11 mouse cellular contexts compared by ENCODE assay signal in the genomic region with DNA sequence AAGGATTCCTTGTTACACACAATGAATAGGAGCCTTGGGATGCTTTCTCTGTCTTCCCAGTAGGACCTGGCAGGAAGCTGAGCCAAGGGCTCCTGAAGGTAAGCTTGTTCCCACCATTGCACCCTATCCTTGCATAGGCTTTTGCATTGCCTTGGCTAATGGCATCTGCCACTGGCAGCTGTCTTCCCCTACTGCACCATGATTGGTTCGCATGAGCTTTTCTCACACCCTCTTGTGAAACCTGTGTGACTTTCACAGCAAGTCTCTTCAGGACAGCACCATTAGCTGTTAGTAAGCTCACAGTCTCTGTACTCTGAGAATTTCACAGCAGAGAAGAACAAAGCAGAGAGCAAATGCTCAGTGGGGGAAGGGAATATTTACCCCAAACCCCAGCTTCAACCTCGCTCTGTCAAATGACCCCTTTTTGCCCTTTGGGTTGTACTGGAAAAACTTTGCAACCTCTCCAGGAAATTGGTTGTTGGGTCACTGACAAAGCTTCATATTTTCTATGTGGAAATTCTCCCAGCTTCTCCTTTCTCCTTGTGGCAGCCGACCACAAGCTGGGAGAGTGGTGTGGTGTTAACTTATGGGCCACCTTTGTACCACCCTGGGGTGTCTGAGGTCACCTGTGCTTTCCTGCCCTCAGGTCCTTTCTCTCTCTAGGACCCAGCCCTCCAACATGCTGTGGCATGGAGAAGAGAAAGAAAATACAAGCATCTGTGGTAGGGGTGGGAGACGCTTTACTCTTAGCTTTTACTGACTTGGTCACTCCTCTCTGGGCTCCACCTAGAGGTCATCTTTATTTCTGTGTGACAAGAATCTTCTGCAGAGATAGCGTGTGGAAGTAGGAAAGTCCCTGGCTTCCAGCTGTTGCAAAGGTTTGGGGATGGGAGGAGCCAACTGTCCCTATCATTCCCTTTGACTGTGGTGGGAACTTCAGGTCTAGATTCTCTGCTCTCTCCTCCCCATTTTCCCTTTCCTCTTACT. TPM values are rescaled to one million over a fixed set of nuclear protein-coding genes. Genes with fewer than 3 reads are reported as not detected.
A peak's percentile ranks its signal among the peaks of the same experiment; 100 is the strongest.
DNase-seq lines count a peak whose midpoint lies in the region; ATAC-seq and TF ChIP-seq lines count a peak whose summit lies in the region.
"Had no signal": no experiment of that assay in that cellular context is flagged by ENCODE, and none has a peak within 500 bp of the region (broad histone marks: within the 10 kb centered on the region; RNA-seq: fewer than 3 reads in every experiment).

No protein-coding gene starts in this region.

- no peak for ATAC-seq in heart, embryonic 13.5 days (ENCODE audit: extremely low read depth, insufficient number of reproducible peaks, low FRiP score, low TSS enrichment)
- ATAC-seq in liver, postnatal 0 days = no peak

- TF ChIP-seq CTCF in liver, postnatal 0 days (IDR thresholded peaks at IDR 0.05; ENCODE audit: low read depth) = 0 out of 2 replicates have a peak, but pooled peaks have one; percentile 1

- TF ChIP-seq EP300 in liver, postnatal 0 days (IDR thresholded peaks at IDR 0.05; ENCODE audit: low read depth) = no peak

- DNase-seq in heart, postnatal 36 days = no peak
- no peak for DNase-seq in liver, postnatal 0 days
- DNase-seq in liver (no peak), ZHBTc4 (ENCODE audit: low read depth, low spot score) (peak; percentile 37)
- peak; percentile 15 for DNase-seq in lung, postnatal 36 days
- DNase-seq in left cerebral cortex, adult 18-20 months (ENCODE audit: low spot score in 2 of 2) = no peak
- DNase-seq in Muller cell, postnatal 12 days (ENCODE audit: inconsistent ontology term) = no peak

- intact Hi-C loops in heart, postnatal 36 days (cut with DNase I) = loop anchor here (1.0 to 5.0 kb wide), 3 partner anchors 160 to 579 kb away; no protein-coding TSS in a partner anchor

- 0 out of 2 replicates have a peak overlapping the region, but pooled peaks have one; percentile 62 for H3K9ac ChIP-seq in heart, embryonic 13.5 days
- no peak overlapping the region for H3K9ac ChIP-seq in liver, postnatal 0 days (replicated peaks)
- H3K9ac ChIP-seq: limb, embryonic 12.5 days had no signal

- no peak overlapping the region for H3K27ac ChIP-seq in heart, embryonic 13.5 days (replicated peaks)
- H3K27ac ChIP-seq in liver, postnatal 0 days (ENCODE audit: low read depth) = no peak overlapping the region
- H3K27ac ChIP-seq: limb, embryonic 12.5 days had no signal

- H3K9me3 ChIP-seq in heart, embryonic 13.5 days = no peaks in the 10 kb centered on the region
- no peaks in the 10 kb centered on the region for H3K9me3 ChIP-seq in liver, postnatal 0 days (ENCODE audit: low read length)
- H3K9me3 ChIP-seq: limb, embryonic 12.5 days had no signal

- H3K4me2 ChIP-seq in heart, embryonic 13.5 days = peak overlapping the region; percentile 59
- 0 out of 2 replicates have a peak overlapping the region, but pooled peaks have one; percentile 18 for H3K4me2 ChIP-seq in liver, postnatal 0 days (ENCODE audit: low read depth, low read length)

- H3K4me1 ChIP-seq in heart, embryonic 13.5 days = no peaks in the 10 kb centered on the region
- no peaks in the 10 kb centered on the region for H3K4me1 ChIP-seq in liver, postnatal 0 days (ENCODE audit: insufficient read depth)
- H3K4me1 ChIP-seq: limb, embryonic 12.5 days had no signal

- peaks cover 11% of the 10 kb centered on the region; the same call in 1 of the 2 replicates for H3K27me3 ChIP-seq in heart, embryonic 13.5 days (replicated peaks)
- H3K27me3 ChIP-seq in liver, postnatal 0 days (ENCODE audit: insufficient read depth, low read length) = 0 out of 2 replicates have a peak, but pooled peaks cover 4% of the 10 kb centered on the region

- 25% methylated on average over 5 of the region's 5 CpGs for WGBS in heart, embryonic 13.5 days
- 26% methylated on average over 5 of the region's 5 CpGs for WGBS in liver, postnatal 0 days (ENCODE audit: insufficient replicate concordance)

- no peaks in the 10 kb centered on the region for H3K36me3 ChIP-seq in heart, embryonic 13.5 days
- H3K36me3 ChIP-seq in liver, postnatal 0 days (replicated peaks; ENCODE audit: insufficient read depth, low read length) = no peaks in the 10 kb centered on the region
- H3K36me3 ChIP-seq: limb, embryonic 12.5 days had no signal

- H3K4me3 ChIP-seq in heart, embryonic 13.5 days = peak overlapping the region; percentile 26; the same call in 1 of the 2 replicates
- H3K4me3 ChIP-seq in liver, postnatal 0 days (ENCODE audit: low read depth, low read length) = no peak overlapping the region
- H3K4me3 ChIP-seq: limb, embryonic 12.5 days had no signal

RNA-seq across cellular contexts. Expression of gene Kcns3, which starts 26.8 kb away (rescaled TPM):
- polyA plus RNA-seq in heart, embryonic 13.5 days (2015; fragmentation: Nextera tagmentation; extraction: Ambion mirVana) = 0.24 and 0.41 TPM in 2 replicates
- under 1 TPM; 0.35 to 0.72 TPM for total RNA-seq in heart, postnatal 36 days (2021)
- 0.08 TPM in 1 of 2 replicates, not detected in the other for polyA plus RNA-seq in liver, postnatal 0 days (2015; fragmentation: Nextera tagmentation; extraction: Ambion mirVana)
- 1 to 10 TPM; 8.5 to 8.6 TPM for total RNA-seq in left cerebral cortex, adult 18-20 months (2021)

RNA-seq across cellular contexts. Expression of gene Msgn1, which starts 31.1 kb away (rescaled TPM):
- polyA plus RNA-seq in heart, embryonic 13.5 days (2015; fragmentation: Nextera tagmentation; extraction: Ambion mirVana) = not detected in 2 replicates
- not detected for total RNA-seq in heart, postnatal 36 days (2021)
- polyA plus RNA-seq in liver, postnatal 0 days (2015; fragmentation: Nextera tagmentation; extraction: Ambion mirVana) = not detected in 2 replicates
- total RNA-seq in left cerebral cortex, adult 18-20 months (2021) = not detected
- polyA plus RNA-seq: heart, postnatal 0 days; limb, embryonic 12.5 days; neural tube, embryonic 14.5 days had no signal

Comparison
In these comparisons a context has a peak if more than half of its experiments do, and no peak if none do; other contexts are left out.
1. DNase-seq: peak in ZHBTc4 (single experiment) and lung, postnatal 36 days (single experiment); none in heart, postnatal 36 days (0 of 2), liver, postnatal 0 days (single experiment), liver (single experiment), left cerebral cortex, adult 18-20 months (0 of 2) and Muller cell, postnatal 12 days (single experiment).
2. RNA of gene Kcns3, which starts 26.8 kb away (total RNA-seq): 8.5 to 8.6 TPM in left cerebral cortex, adult 18-20 months; 0.35 to 0.72 TPM in heart, postnatal 36 days; every median in the first group is over 4 times any median in the second.